Mouse (Mus musculus) spleen, adult 2 months (tissue): Measurements from ENCODE around the gene Prim2.

Source experiments
- CTCF ChIP-seq: fragments of 200-500 bp; IDR thresholded peaks from 2 replicates; pipeline ENCODE4 v1.5.1; 2011; ENCODE audit warnings: mild to moderate bottlenecking, inconsistent platforms; ENCODE audit not compliant: insufficient read depth, insufficient read length, insufficient replicate concordance; ENCODE audit errors: extremely low read depth
- POLR2A ChIP-seq: fragments of 200-500 bp; IDR thresholded peaks from 2 replicates; pipeline ENCODE4 v1.6.1; 2011; ENCODE audit warnings: low read depth, low read length, inconsistent platforms

- TF ChIP-seq CTCF = no peak
- TF ChIP-seq POLR2A = no peak
These were observed 91.0 kb downstream of the Prim2 start for GRCm38 (mm10) chr1:33578593-33578992.
